Mouse (Mus musculus): ENCODE measurements at regions not wholly inside any gene's neighbourhood (a gene's known extent, or its start where the extent isn't known, plus 50 kb on each side); places are given as distances from the start of the nearest gene placed in this dataset.
A peak's percentile ranks its signal among the peaks of the same experiment; 100 is the strongest.

DNA sequence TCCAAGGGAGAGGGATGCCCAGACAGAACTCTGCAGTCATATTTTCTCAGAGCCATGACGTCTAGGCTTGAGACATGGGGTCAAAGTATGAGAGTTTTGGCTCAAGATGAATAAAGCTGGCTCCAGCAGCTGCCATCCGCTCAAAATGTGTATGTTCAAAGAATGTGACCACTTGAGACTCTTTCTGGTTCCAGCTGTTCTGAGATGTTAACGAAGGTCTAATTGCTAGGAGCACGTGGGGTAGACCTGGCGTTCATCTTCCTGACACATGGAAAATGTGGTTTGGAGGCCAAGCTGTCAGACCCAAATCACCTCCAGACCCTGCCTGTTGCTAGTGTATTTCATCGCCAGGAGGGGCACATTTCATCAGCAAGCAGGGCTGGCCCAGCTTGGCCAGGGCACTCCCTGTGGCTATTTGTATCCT, 58.9 kb upstream of the Ankrd1 start:
- DNase-seq = no peak

DNA sequence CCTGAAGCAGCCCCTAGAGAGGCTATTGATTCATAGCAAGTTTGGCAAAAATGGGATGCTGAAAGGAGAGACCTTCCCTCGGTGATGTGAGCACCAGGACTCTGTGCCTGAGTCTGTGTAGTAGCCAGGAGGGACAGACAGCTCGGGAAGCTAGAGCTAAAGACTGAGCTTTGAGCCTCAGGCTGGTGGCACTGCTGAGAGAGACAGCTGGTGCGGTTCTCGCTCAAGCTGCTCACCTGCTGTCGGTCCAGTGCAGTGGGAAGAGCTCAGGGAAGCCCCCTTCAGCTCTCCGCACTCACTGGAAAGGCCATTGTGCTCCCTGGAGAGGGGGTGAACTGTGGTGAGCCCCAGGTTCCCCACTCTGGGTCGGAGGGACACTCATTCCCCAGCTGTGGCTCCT, 60.4 kb upstream of the Ankrd1 start:
- DNase-seq = peak; percentile 17 to 20

- DNase-seq = no peak
These were observed 61.6 kb upstream of the Ankrd1 start for GRCm38 (mm10) chr19:36181535-36181934.

DNA sequence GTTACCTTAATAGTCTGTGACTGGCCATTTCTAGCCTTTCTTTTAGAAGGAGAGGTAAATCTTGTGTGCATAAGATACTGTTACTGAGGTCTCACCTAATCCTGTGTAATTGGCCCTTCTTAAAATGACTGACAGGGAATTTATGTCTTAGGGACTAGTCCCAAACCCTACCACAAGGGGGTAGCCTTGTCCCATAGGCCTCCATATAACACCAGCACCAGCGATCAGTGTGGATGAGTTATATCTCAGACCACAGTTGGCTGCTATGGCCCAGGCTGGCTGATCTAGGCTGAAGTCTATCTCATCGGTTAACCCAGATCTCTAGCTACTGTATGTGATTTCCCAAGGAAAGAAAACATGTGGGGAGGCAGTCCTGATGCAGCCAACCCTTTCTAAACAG, 63.2 kb upstream of the Ankrd1 start:
- peak; percentile 26 to 45 for DNase-seq

GRCm38 (mm10) chr19:36189662-36190061, 69.8 kb upstream of the Ankrd1 start:
- no peak for DNase-seq

- DNase-seq = no peak
These were observed 71.7 kb upstream of the Ankrd1 start for GRCm38 (mm10) chr19:36191641-36192040.

DNA sequence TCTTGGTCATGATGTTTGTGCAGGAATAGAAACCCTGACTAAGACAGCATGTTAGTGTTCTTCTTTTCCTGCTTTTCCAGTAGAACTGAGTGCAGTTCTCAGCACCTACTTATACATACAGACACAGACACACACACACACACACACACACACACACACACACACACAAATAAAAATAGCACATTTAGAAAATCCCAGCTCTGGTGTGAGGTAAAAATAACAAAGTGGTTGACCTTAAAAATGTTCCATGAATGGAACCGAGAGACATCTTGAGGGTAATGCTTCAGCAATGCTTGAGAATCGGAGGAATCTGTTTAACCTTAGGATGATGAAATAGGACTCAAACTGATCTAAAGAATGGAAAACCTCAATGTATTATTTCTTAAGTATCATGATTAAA, 84.4 kb upstream of the Ankrd1 start:
- DNase-seq = no peak

- no peak for DNase-seq
These were observed 85.2 kb upstream of the Ankrd1 start for GRCm38 (mm10) chr19:36204965-36205718.

DNA sequence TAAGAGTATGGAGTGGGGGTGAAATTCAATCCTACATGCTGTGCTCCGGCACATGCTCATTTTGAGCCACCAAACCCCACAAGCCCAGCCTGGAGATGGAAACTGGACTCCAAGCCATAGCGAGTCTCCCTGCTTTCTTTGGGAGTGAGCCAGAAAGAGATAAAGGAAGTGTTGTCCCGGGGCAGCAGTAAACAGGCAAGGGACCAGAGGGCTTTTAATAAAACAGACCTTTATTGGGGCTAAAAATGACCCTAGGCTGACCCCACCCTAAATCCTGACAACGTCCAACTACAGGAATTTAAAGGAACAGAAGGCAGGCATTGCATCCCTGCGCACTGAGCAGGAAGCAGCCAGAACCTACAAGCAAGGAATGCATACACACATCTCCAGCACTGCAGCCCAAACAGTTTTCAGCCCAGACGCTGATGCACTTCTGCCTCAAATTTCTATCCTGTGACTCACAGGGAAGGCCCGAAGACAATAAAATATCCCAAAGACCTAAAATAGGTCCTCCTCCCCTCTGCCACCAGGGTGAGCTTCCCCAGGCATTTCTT, 87.9 kb upstream of the Ankrd1 start:
- DNase-seq = no peak

- no peak for DNase-seq
These were observed 88.5 kb upstream of the Ankrd1 start for GRCm38 (mm10) chr19:36208419-36208818.

DNA sequence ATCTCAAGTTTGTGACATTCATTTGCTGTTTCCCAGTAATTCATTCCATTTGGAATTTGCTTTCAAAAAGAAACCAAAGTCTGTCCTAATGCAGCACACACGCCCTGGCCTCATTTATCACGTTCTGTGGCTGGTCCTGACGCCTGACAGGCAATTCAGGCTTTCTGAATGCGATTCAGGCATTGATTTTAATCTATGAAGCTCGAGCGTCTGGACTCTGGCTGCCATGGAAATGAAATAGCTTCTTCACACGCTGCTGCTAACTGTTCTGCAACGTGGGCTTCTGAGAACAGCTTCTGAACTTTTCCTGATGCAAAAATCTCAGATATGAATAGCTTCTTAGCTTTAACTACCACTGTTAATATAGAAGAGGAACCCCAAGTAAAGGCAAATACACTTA, 93.6 kb upstream of the Ankrd1 start:
- no peak for DNase-seq

GRCm38 (mm10) chr19:36214188-36214968, 94.5 kb upstream of the Ankrd1 start:
- peak in 1 of 2 experiments; percentile 7 for DNase-seq

DNA sequence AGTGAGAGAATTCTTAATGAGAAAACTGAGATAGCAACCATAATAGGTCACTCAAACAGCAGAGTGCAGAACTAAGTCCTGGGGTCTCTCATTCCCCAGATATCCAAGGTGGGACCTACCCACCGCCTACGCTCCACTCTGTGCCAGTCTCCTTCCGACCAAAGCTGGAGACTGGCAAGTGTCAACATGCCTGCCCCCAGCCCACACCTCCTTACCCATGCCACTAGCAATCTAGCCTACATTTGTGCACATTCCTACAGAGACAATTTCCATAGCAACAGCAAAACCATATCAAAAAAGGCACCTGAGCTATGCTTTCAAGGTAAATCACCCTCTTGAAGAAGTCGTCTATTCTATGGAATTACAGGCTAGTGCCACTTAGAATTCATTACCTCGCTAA, 97.3 kb upstream of the Ankrd1 start:
- DNase-seq = no peak

DNA sequence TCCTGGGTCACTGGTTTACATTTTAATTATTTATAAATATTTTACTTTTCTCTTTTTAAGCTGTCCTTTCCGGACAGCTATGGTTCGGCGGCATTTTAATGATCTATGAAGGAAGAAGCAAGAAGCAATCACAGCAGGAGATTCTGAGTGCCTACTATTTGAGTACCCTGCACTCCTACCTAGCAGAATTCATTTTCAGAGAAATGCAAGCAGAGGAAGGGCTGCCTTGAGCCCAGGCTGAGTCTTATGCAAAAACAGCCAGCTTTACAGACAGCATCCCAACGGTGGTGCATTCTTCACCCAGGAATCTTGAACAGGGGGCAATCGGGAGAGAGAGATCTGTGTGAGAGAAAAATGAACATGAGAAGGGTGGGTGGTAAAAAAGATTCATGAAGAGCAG, 97.7 kb upstream of the Ankrd1 start:
- no peak for DNase-seq

GRCm38 (mm10) chr19:36218921-36219320, 99.0 kb upstream of the Ankrd1 start:
- peak in 1 of 2 experiments; percentile 3 for DNase-seq

- no peak for DNase-seq
These were observed 101.2 kb upstream of the Ankrd1 start for GRCm38 (mm10) chr19:36221104-36221503.

DNA sequence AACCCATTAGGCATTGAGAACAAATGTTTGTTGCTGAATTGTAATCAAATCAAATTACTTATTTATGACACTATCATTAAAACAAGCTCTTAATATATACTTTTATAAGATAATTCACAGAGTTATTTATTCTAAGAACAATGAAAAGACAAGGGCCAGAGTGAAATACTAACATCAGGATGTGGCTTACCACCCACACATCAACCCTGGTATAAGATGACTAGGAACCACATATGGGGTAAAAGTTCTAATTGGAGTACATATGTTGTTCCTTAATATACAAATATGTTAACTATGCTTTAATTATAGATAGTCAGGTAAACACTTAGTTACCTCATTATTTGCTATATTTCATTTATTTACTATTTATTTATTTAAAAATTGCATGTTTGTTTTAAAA, 101.7 kb upstream of the Ankrd1 start:
- DNase-seq = no peak

- DNase-seq = no peak
These were observed 102.3 kb upstream of the Ankrd1 start for GRCm38 (mm10) chr19:36222198-36222597.

- no peak for DNase-seq
These were observed 104.6 kb upstream of the Ankrd1 start for GRCm38 (mm10) chr19:36224518-36224917.

DNA sequence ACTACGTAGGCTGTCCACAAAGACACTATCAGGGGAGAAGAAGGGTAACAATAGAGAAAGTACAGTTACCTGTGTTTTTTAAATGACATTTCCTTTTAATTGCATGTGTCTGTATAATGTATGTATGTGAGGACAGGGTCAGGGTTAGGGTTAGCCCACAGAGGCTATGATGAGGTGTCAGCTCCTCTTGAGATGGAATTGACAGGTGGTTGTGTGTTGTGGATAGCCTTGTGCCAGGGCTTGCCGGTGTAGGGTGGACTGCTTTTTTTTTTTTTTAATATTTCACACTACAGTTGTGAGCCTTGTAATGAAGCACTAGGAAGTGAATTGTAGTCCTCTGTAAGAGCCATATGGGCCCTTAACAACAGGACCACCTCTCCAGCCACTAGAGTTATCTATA, 105.7 kb upstream of the Ankrd1 start:
- DNase-seq = no peak

GRCm38 (mm10) chr19:36227418-36228160, 107.7 kb upstream of the Ankrd1 start:
- no peak for DNase-seq

DNA sequence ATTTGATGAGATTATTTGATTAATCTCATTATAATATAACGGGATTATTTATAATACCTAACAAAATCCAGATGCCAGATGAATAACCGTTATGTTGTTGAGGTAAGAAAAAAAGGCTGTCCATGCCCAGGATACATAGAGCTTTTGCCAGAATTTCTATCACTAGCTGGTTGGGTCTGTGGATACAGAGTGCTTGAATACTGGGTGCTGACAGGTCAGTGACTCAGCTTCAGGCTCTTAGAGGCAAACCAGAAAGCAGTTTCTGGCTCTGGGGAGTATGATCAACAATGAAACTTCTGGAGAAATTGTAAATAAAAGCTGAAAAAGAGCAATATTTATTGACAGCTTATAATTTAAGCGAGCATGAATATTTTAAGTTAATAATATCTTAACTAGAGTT, 109.4 kb upstream of the Ankrd1 start:
- no peak for DNase-seq

DNA sequence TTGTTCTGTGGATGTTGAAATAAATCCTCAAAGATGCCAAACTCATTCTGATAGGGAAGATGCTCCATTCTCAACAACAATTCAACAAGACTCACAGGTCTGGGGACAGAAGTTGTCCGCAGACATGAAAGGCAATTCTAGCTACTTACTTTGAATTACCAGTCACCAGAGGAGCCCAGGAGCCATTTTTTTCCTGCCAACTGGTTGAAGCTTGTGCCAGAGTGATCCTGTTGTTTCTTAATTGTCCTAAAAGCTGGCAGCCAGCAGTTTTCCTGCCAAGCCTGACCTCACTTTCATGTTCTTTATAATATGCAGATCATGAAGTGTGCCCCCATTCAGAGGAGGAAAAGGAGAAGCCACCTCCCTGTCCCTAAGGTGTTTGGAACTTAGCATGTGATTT, 110.0 kb upstream of the Ankrd1 start:
- DNase-seq = no peak

Measured in cerebellum, adult 18-20 months (tissue).